Mouse (Mus musculus): ENCODE measurements around the gene Rac2. TPM values are rescaled to one million over a fixed set of nuclear protein-coding genes. Genes with fewer than 3 reads are reported as not detected.

The Rac2 gene
- polyA plus RNA-seq, 1 experiment from 2014 or later: 123 TPM

GRCm38 (mm10) chr15:78588049-78588448, 15.5 kb upstream of the Rac2 start:
- Histone ChIP-seq H3K27me3 (no peaks in the 10 kb centered on the region), H3K9me3 (replicated peaks) (no peaks in the 10 kb centered on the region), H3K4me1 (replicated peaks) (peaks cover 16% of the 10 kb centered on the region), H3K4me3 (replicated peaks) (no peak overlapping the region), H3K27ac (replicated peaks) (no peak overlapping the region), H3K4me2 (no peak overlapping the region), H3K9ac (no peak overlapping the region), H3K36me3 (replicated peaks) (no peaks in the 10 kb centered on the region)
- WGBS (ENCODE audit: insufficient replicate concordance): 22% methylated on average over 4 of the region's 4 CpGs
- 0 out of 2 replicates have a peak, but pooled peaks have one; percentile 14 for ATAC-seq (ENCODE audit: insufficient read depth)

GRCm38 (mm10) chr15:78587050-78587994, 14.7 kb upstream of the Rac2 start:
- no peaks in the 10 kb centered on the region for H3K9me3 ChIP-seq (replicated peaks)
- peak; percentile 45 for ATAC-seq (ENCODE audit: insufficient read depth)
- no peak overlapping the region for H3K4me2 ChIP-seq
- H3K36me3 ChIP-seq (replicated peaks): no peaks in the 10 kb centered on the region
- no peak overlapping the region for H3K4me3 ChIP-seq (replicated peaks)
- H3K27me3 ChIP-seq: no peaks in the 10 kb centered on the region
- H3K27ac ChIP-seq (replicated peaks): no peak overlapping the region
- peaks cover 16% of the 10 kb centered on the region for H3K4me1 ChIP-seq (replicated peaks)
- no peak overlapping the region for H3K9ac ChIP-seq
- 48% methylated on average over 18 of the region's 18 CpGs for WGBS (ENCODE audit: insufficient replicate concordance)

- Histone ChIP-seq H3K27me3 (no peaks in the 10 kb centered on the region; the same call in 1 of the 2 replicates), H3K4me3 (replicated peaks) (no peak overlapping the region), H3K36me3 (replicated peaks) (no peaks in the 10 kb centered on the region), H3K9ac (no peak overlapping the region), H3K4me2 (no peak overlapping the region), H3K4me1 (replicated peaks) (peaks cover 27% of the 10 kb centered on the region), H3K9me3 (replicated peaks) (no peaks in the 10 kb centered on the region), H3K27ac (replicated peaks) (no peak overlapping the region)
- WGBS (ENCODE audit: insufficient replicate concordance): 69% methylated on average over 7 of the region's 7 CpGs
- no peak for ATAC-seq (ENCODE audit: insufficient read depth)
Measured at GRCm38 (mm10) chr15:78585404-78585803, 12.8 kb upstream of the Rac2 start.

GRCm38 (mm10) chr15:78583352-78583751, 10.8 kb upstream of the Rac2 start:
- Histone ChIP-seq H3K9me3 (replicated peaks) (no peaks in the 10 kb centered on the region), H3K27ac (replicated peaks) (no peak overlapping the region), H3K9ac (no peak overlapping the region), H3K27me3 (peaks cover 6% of the 10 kb centered on the region), H3K4me3 (replicated peaks) (no peak overlapping the region), H3K4me1 (replicated peaks) (peaks cover 34% of the 10 kb centered on the region), H3K4me2 (no peak overlapping the region), H3K36me3 (replicated peaks) (no peaks in the 10 kb centered on the region)
- ATAC-seq (ENCODE audit: insufficient read depth): no peak
- 40% methylated on average over 11 of the region's 11 CpGs for WGBS (ENCODE audit: insufficient replicate concordance)

GRCm38 (mm10) chr15:78576284-78576810, 3.8 kb upstream of the Rac2 start:
- Histone ChIP-seq H3K27me3 (peaks cover 9% of the 10 kb centered on the region), H3K4me1 (replicated peaks) (peaks cover 35% of the 10 kb centered on the region), H3K27ac (replicated peaks) (no peak overlapping the region), H3K9ac (no peak overlapping the region), H3K4me3 (replicated peaks) (no peak overlapping the region), H3K36me3 (replicated peaks) (no peaks in the 10 kb centered on the region), H3K9me3 (replicated peaks) (no peaks in the 10 kb centered on the region), H3K4me2 (no peak overlapping the region)
- ATAC-seq (ENCODE audit: insufficient read depth): no peak
- 53% methylated on average over 4 of the region's 4 CpGs for WGBS (ENCODE audit: insufficient replicate concordance)

GRCm38 (mm10) chr15:78572270-78572600, 348 bp downstream of the Rac2 start:
- Histone ChIP-seq H3K9me3 (replicated peaks) (no peaks in the 10 kb centered on the region), H3K4me1 (replicated peaks) (peaks cover 53% of the 10 kb centered on the region), H3K27me3 (no peaks in the 10 kb centered on the region), H3K4me3 (replicated peaks) (peak overlapping the region; percentile 60), H3K27ac (replicated peaks) (peak overlapping the region; percentile 93), H3K9ac (peak overlapping the region; percentile 59), H3K4me2 (peak overlapping the region; percentile 69), H3K36me3 (replicated peaks) (peaks cover 26% of the 10 kb centered on the region)
- WGBS (ENCODE audit: insufficient replicate concordance): 18% methylated on average over 5 of the region's 5 CpGs
- peak; percentile 69 for ATAC-seq (ENCODE audit: insufficient read depth)

- H3K27me3 ChIP-seq: no peaks in the 10 kb centered on the region
- peak overlapping the region; percentile 93 for H3K27ac ChIP-seq (replicated peaks)
- peaks cover 26% of the 10 kb centered on the region for H3K36me3 ChIP-seq (replicated peaks)
- peaks cover 58% of the 10 kb centered on the region for H3K4me1 ChIP-seq (replicated peaks)
- peak; percentile 90 for ATAC-seq (ENCODE audit: insufficient read depth)
- peak overlapping the region; percentile 69 for H3K4me2 ChIP-seq
- H3K4me3 ChIP-seq (replicated peaks): peak overlapping the region; percentile 60
- H3K9ac ChIP-seq: peak overlapping the region; percentile 59
- H3K9me3 ChIP-seq (replicated peaks): no peaks in the 10 kb centered on the region
- 2% methylated on average over 16 of the region's 16 CpGs for WGBS (ENCODE audit: insufficient replicate concordance)
Measured at GRCm38 (mm10) chr15:78571554-78572269, 871 bp downstream of the Rac2 start.

GRCm38 (mm10) chr15:78570170-78570569, 2.4 kb downstream of the Rac2 start:
- peak overlapping the region; percentile 69 for H3K4me2 ChIP-seq
- peaks cover 28% of the 10 kb centered on the region for H3K36me3 ChIP-seq (replicated peaks)
- no peaks in the 10 kb centered on the region for H3K27me3 ChIP-seq
- H3K9ac ChIP-seq: no peak overlapping the region
- H3K9me3 ChIP-seq (replicated peaks): no peaks in the 10 kb centered on the region
- peaks cover 72% of the 10 kb centered on the region for H3K4me1 ChIP-seq (replicated peaks)
- no peak for ATAC-seq (ENCODE audit: insufficient read depth)
- H3K27ac ChIP-seq (replicated peaks): no peak overlapping the region
- H3K4me3 ChIP-seq (replicated peaks): peak overlapping the region; percentile 60
- 69% methylated on average over 5 of the region's 5 CpGs for WGBS (ENCODE audit: insufficient replicate concordance)

GRCm38 (mm10) chr15:78567608-78568120, 4.9 kb downstream of the Rac2 start:
- Histone ChIP-seq H3K9ac (no peak overlapping the region), H3K4me3 (replicated peaks) (no peak overlapping the region), H3K27ac (replicated peaks) (no peak overlapping the region), H3K27me3 (no peaks in the 10 kb centered on the region), H3K4me1 (replicated peaks) (peaks cover 87% of the 10 kb centered on the region), H3K36me3 (replicated peaks) (peaks cover 32% of the 10 kb centered on the region), H3K4me2 (no peak overlapping the region), H3K9me3 (replicated peaks) (no peaks in the 10 kb centered on the region)
- ATAC-seq (ENCODE audit: insufficient read depth): no peak
- 68% methylated on average over 9 of the region's 9 CpGs for WGBS (ENCODE audit: insufficient replicate concordance)

GRCm38 (mm10) chr15:78564764-78565435, 7.7 kb downstream of the Rac2 start:
- peak overlapping the region; percentile 81 for H3K27ac ChIP-seq (replicated peaks)
- H3K9me3 ChIP-seq (replicated peaks): no peaks in the 10 kb centered on the region
- H3K9ac ChIP-seq: 0 out of 2 replicates have a peak overlapping the region, but pooled peaks have one; percentile 15
- peaks cover 59% of the 10 kb centered on the region for H3K4me1 ChIP-seq (replicated peaks)
- peak overlapping the region; percentile 53 for H3K4me2 ChIP-seq
- no peaks in the 10 kb centered on the region for H3K27me3 ChIP-seq
- peaks cover 36% of the 10 kb centered on the region for H3K36me3 ChIP-seq (replicated peaks)
- no peak overlapping the region; the same call in 1 of the 2 replicates for H3K4me3 ChIP-seq (replicated peaks)
- ATAC-seq (ENCODE audit: insufficient read depth): peak; percentile 82
- 31% methylated on average over 11 of the region's 11 CpGs for WGBS (ENCODE audit: insufficient replicate concordance)
